Mouse (Mus musculus) forebrain, embryonic 14.5 days (tissue): ENCODE results near the gene Dpep3. TPM values are rescaled to one million over a fixed set of nuclear protein-coding genes. Genes with fewer than 3 reads are reported as not detected.

Source experiments
- ATAC-seq: fragments of 200-750 bp; cut with Nextera tagmentation; 2 replicates; pipeline ENCODE4 v1.8.0; 2017; ENCODE audit warnings: mild to moderate bottlenecking, moderate library complexity
- DNase-seq: peaks from one replicate; pipeline ENCODE4 v3.0.0-alpha.2; 2015; ENCODE audit warnings: low spot score
- H3K27ac ChIP-seq: fragments of 300-500 bp; sonication (generic); 2 replicates; pipeline ENCODE4 v1.5.1; 2014; ENCODE audit warnings: low read depth, mild to moderate bottlenecking, control low read depth, low read length, moderate library complexity
- H3K27me3 ChIP-seq: fragments of 300-500 bp; sonication (generic); replicated peaks from 2 replicates; pipeline ENCODE4 v1.6.1; 2014; ENCODE audit warnings: low read length, control low read depth, mixed read lengths; ENCODE audit not compliant: control insufficient read depth, insufficient read depth
- H3K36me3 ChIP-seq: fragments of 300-500 bp; sonication (generic); 2 replicates; pipeline ENCODE4 v1.6.1; 2014; ENCODE audit warnings: low read length, control low read depth; ENCODE audit not compliant: control insufficient read depth, insufficient read depth
- H3K4me1 ChIP-seq: fragments of 300-500 bp; sonication (generic); 2 replicates; pipeline ENCODE4 v1.6.1; 2014; ENCODE audit warnings: antibody characterized with exemption, low read length, control low read depth; ENCODE audit not compliant: control insufficient read depth, insufficient read depth
- H3K4me2 ChIP-seq: fragments of 300-500 bp; sonication (generic); 2 replicates; pipeline ENCODE4 v1.6.1; 2014; ENCODE audit warnings: mild to moderate bottlenecking, control low read depth, low read length
- H3K4me3 ChIP-seq: fragments of 300-500 bp; sonication (generic); 2 replicates; pipeline ENCODE4 v1.5.1; 2014; ENCODE audit warnings: low read depth, low read length, control low read depth
- H3K9ac ChIP-seq: fragments of 300-500 bp; sonication (generic); 2 replicates; pipeline ENCODE4 v1.6.1; 2014; ENCODE audit warnings: mild to moderate bottlenecking, low read length, control low read depth, moderate library complexity
- H3K9me3 ChIP-seq: fragments of 300-500 bp; sonication (generic); replicated peaks from 2 replicates; pipeline ENCODE4 v1.6.1; 2016; ENCODE audit warnings: low read length, control low read depth, mixed read lengths; ENCODE audit not compliant: control insufficient read depth
- WGBS: fragments of 180-500 bp; shearing (Covaris S2); extraction: QIAGEN DNeasy Blood & Tissue Kit; methylation state at CpG from one replicate; pipeline ENCODE4 v1.1.7; 2014; 5-methylcytosine and 5-hydroxymethylcytosine counted together
- polyA plus RNA-seq: library from polyadenylated mRNA; unstranded; fragments of >200 nt; fragmentation: Nextera tagmentation; extraction: Ambion mirVana; gene quantifications from 2 replicates; pipeline ENCODE4 v1.2.1, GENCODE M21; 2014

Gene Dpep3
- polyA plus RNA-seq, 1 experiment from 2014 or later: not detected

- Histone ChIP-seq H3K4me3 (no peak overlapping the region), H3K4me1 (no peaks in the 10 kb centered on the region), H3K36me3 (no peaks in the 10 kb centered on the region), H3K9ac (no peak overlapping the region), H3K27ac (0 out of 2 replicates have a peak overlapping the region, but pooled peaks have one; percentile 27), H3K4me2 (no peak overlapping the region), H3K9me3 (no peaks in the 10 kb centered on the region), H3K27me3 (no peaks in the 10 kb centered on the region)
- peak; percentile 69; the same call in 1 of the 2 replicates for ATAC-seq
- 46% methylated on average over 7 of the region's 7 CpGs for WGBS
- peak; percentile 60 for DNase-seq
These were observed 28.1 kb downstream of the Dpep3 start for GRCm38 (mm10) chr8:105951057-105951659.

GRCm38 (mm10) chr8:105949350-105949749 is 29.9 kb downstream of the Dpep3 start:
- ATAC-seq (peak; percentile 33; the same call in 1 of the 2 replicates), DNase-seq (peak; percentile 60)
- WGBS: 50% methylated on average over 10 of the region's 10 CpGs
- Histone ChIP-seq H3K27me3 (no peaks in the 10 kb centered on the region), H3K9ac (no peak overlapping the region), H3K4me2 (no peak overlapping the region), H3K27ac (no peak overlapping the region), H3K9me3 (no peaks in the 10 kb centered on the region), H3K36me3 (no peaks in the 10 kb centered on the region), H3K4me1 (no peaks in the 10 kb centered on the region), H3K4me3 (no peak overlapping the region)

- Histone ChIP-seq H3K27me3 (no peaks in the 10 kb centered on the region), H3K36me3 (no peaks in the 10 kb centered on the region; the same call in 1 of the 2 replicates), H3K4me1 (no peaks in the 10 kb centered on the region), H3K9me3 (no peaks in the 10 kb centered on the region), H3K9ac (no peak within 1 kb of the TSS), H3K4me3 (no peak within 1 kb of the TSS), H3K27ac (no peak within 1 kb of the TSS), H3K4me2 (no peak within 1 kb of the TSS)
- no peak for ATAC-seq
- no peak for DNase-seq
- WGBS: 45% methylated on average over 8 of the region's 8 CpGs
These were observed 35.9 kb downstream of the Dpep3 start, which contains the start of gene Lcat for GRCm38 (mm10) chr8:105943321-105943739. Lcat (minus strand) TSS chr8:105943382.

- Histone ChIP-seq H3K4me2 (no peak overlapping the region), H3K4me3 (no peak overlapping the region), H3K9ac (no peak overlapping the region), H3K27me3 (no peaks in the 10 kb centered on the region), H3K9me3 (no peaks in the 10 kb centered on the region), H3K36me3 (no peaks in the 10 kb centered on the region; the same call in 1 of the 2 replicates), H3K4me1 (no peaks in the 10 kb centered on the region; the same call in 1 of the 2 replicates), H3K27ac (no peak overlapping the region)
- no peak for DNase-seq
- 95% methylated on average over 5 of the region's 5 CpGs for WGBS
- ATAC-seq: no peak
These were observed 36.7 kb downstream of the Dpep3 start for GRCm38 (mm10) chr8:105942542-105942941.

GRCm38 (mm10) chr8:105942026-105942425 is 37.2 kb downstream of the Dpep3 start:
- no peak overlapping the region for H3K27ac ChIP-seq
- no peak overlapping the region for H3K4me2 ChIP-seq
- ATAC-seq (no peak), DNase-seq (no peak)
- no peak overlapping the region for H3K9ac ChIP-seq
- H3K9me3 ChIP-seq: no peaks in the 10 kb centered on the region
- no peaks in the 10 kb centered on the region; the same call in 1 of the 2 replicates for H3K4me1 ChIP-seq
- no peak overlapping the region for H3K4me3 ChIP-seq
- 93% methylated on average over 11 of the region's 11 CpGs for WGBS
- H3K36me3 ChIP-seq: no peaks in the 10 kb centered on the region; the same call in 1 of the 2 replicates
- no peaks in the 10 kb centered on the region for H3K27me3 ChIP-seq

- Histone ChIP-seq H3K36me3 (0 out of 2 replicates have a peak, but pooled peaks cover under 1% of the 10 kb centered on the region), H3K27me3 (no peaks in the 10 kb centered on the region), H3K27ac (peak within 1 kb of the TSS; percentile 70), H3K9ac (peak within 1 kb of the TSS; percentile 77), H3K4me3 (peak within 1 kb of the TSS; percentile 55), H3K4me1 (peaks cover 5% of the 10 kb centered on the region), H3K9me3 (no peaks in the 10 kb centered on the region), H3K4me2 (peak within 1 kb of the TSS; percentile 75)
- 38% methylated on average over 4 of the region's 4 CpGs for WGBS
- DNase-seq (peak; percentile 15), ATAC-seq (no peak)
These were observed 40.9 kb downstream of the Dpep3 start, which contains the start of gene Psmb10 for GRCm38 (mm10) chr8:105938306-105938669. Psmb10 (minus strand) TSS chr8:105938444.

- DNase-seq: peak; percentile 45
- Histone ChIP-seq H3K4me1 (peaks cover 5% of the 10 kb centered on the region), H3K4me3 (peak overlapping the region; percentile 55), H3K36me3 (0 out of 2 replicates have a peak, but pooled peaks cover 2% of the 10 kb centered on the region), H3K27me3 (no peaks in the 10 kb centered on the region), H3K27ac (peak overlapping the region; percentile 70), H3K9me3 (no peaks in the 10 kb centered on the region), H3K4me2 (peak overlapping the region; percentile 75), H3K9ac (peak overlapping the region; percentile 77)
- 2% methylated on average over 33 of the region's 33 CpGs for WGBS
- ATAC-seq: peak; percentile 4; the same call in 1 of the 2 replicates
These were observed 41.5 kb downstream of the Dpep3 start for GRCm38 (mm10) chr8:105937496-105938305.

- WGBS: under 1% methylated on average over 30 of the region's 30 CpGs
- peak overlapping the region; percentile 75 for H3K4me2 ChIP-seq
- peak overlapping the region; percentile 70 for H3K27ac ChIP-seq
- H3K27me3 ChIP-seq: no peaks in the 10 kb centered on the region
- ATAC-seq (peak; percentile 91), DNase-seq (peak; percentile 91)
- peak overlapping the region; percentile 77 for H3K9ac ChIP-seq
- H3K4me1 ChIP-seq: peaks cover 5% of the 10 kb centered on the region
- H3K4me3 ChIP-seq: peak overlapping the region; percentile 55
- no peaks in the 10 kb centered on the region for H3K9me3 ChIP-seq
- H3K36me3 ChIP-seq: peaks cover 5% of the 10 kb centered on the region; the same call in 1 of the 2 replicates
These were observed 42.3 kb downstream of the Dpep3 start for GRCm38 (mm10) chr8:105936866-105937475.
